Mouse (Mus musculus) megakaryocyte, embryonic 14.5 days (primary cell): ENCODE measurements at regions not wholly inside any gene's neighbourhood (a gene's known extent, or its start where the extent isn't known, plus 50 kb on each side); places are given as distances from the start of the nearest gene placed in this dataset.

Source experiments
- H3K27me3 ChIP-seq: replicated peaks from 2 replicates; pipeline ENCODE3; 2012; ENCODE audit warnings: inconsistent platforms
- H3K36me3 ChIP-seq: replicated peaks from 2 replicates; pipeline ENCODE3; 2012; ENCODE audit warnings: low read length, inconsistent platforms, mixed read lengths
- H3K4me1 ChIP-seq: 2 replicates; pipeline ENCODE4 v1.6.1; 2012; ENCODE audit warnings: inconsistent platforms
- H3K4me3 ChIP-seq: replicated peaks from 2 replicates; pipeline ENCODE3; 2012; ENCODE audit warnings: moderate library complexity, mild to moderate bottlenecking, inconsistent platforms
- H3K9me3 ChIP-seq: 2 replicates; pipeline ENCODE4 v1.6.1; 2012; ENCODE audit warnings: inconsistent platforms
- FLI1 ChIP-seq: IDR thresholded peaks from 2 replicates; pipeline ENCODE4 v1.6.1; 2012; ENCODE audit warnings: low read length, inconsistent platforms, mixed read lengths
- GATA1 ChIP-seq: IDR thresholded peaks from 3 replicates; pipeline ENCODE4 v1.6.1; 2012; ENCODE audit warnings: mixed read lengths, low read length, inconsistent platforms, borderline replicate concordance

- H3K9me3 ChIP-seq = peaks cover 11% of the 10 kb centered on the region
- H3K4me3 ChIP-seq = no peak overlapping the region
- no peaks in the 10 kb centered on the region for H3K4me1 ChIP-seq
- H3K36me3 ChIP-seq = no peaks in the 10 kb centered on the region
- H3K27me3 ChIP-seq = no peaks in the 10 kb centered on the region
- TF ChIP-seq FLI1 (no peak), GATA1 (no peak)
Observed at GRCm38 (mm10) chr6:143528898-143529297, 361.9 kb downstream of the Etnk1 start.

- TF ChIP-seq GATA1 (no peak), FLI1 (no peak)
- H3K36me3 ChIP-seq = no peaks in the 10 kb centered on the region
- no peak overlapping the region for H3K4me3 ChIP-seq
- no peaks in the 10 kb centered on the region for H3K4me1 ChIP-seq
- peaks cover 14% of the 10 kb centered on the region for H3K9me3 ChIP-seq
- no peaks in the 10 kb centered on the region for H3K27me3 ChIP-seq
Observed at GRCm38 (mm10) chr6:143530372-143531224, 363.6 kb downstream of the Etnk1 start.

- no peaks in the 10 kb centered on the region for H3K36me3 ChIP-seq
- peaks cover 17% of the 10 kb centered on the region for H3K9me3 ChIP-seq
- no peak for TF ChIP-seq FLI1
- no peak for TF ChIP-seq GATA1
Observed at GRCm38 (mm10) chr6:143531477-143531876, 364.5 kb downstream of the Etnk1 start.

GRCm38 (mm10) chr6:143532380-143532779 lies 365.4 kb downstream of the Etnk1 start:
- no peaks in the 10 kb centered on the region for H3K4me1 ChIP-seq
- no peak for TF ChIP-seq FLI1
- no peak for TF ChIP-seq GATA1
- H3K36me3 ChIP-seq = no peaks in the 10 kb centered on the region
- no peak overlapping the region for H3K4me3 ChIP-seq
- H3K9me3 ChIP-seq = peaks cover 17% of the 10 kb centered on the region
- no peaks in the 10 kb centered on the region for H3K27me3 ChIP-seq

More at GRCm38 (mm10) chr6:143531477-143531876, 364.5 kb downstream of the Etnk1 start:
- H3K4me3 ChIP-seq = no peak overlapping the region
- H3K4me1 ChIP-seq = no peaks in the 10 kb centered on the region
- H3K27me3 ChIP-seq = no peaks in the 10 kb centered on the region

- Histone ChIP-seq H3K27me3 (no peaks in the 10 kb centered on the region), H3K9me3 (peaks cover 18% of the 10 kb centered on the region), H3K4me3 (no peak overlapping the region), H3K36me3 (no peaks in the 10 kb centered on the region), H3K4me1 (no peaks in the 10 kb centered on the region)
- TF ChIP-seq GATA1 = no peak
- TF ChIP-seq FLI1 = no peak
Observed at GRCm38 (mm10) chr6:143535265-143535664, 368.2 kb downstream of the Etnk1 start.

GRCm38 (mm10) chr6:143535726-143536125 lies 368.7 kb downstream of the Etnk1 start:
- Histone ChIP-seq H3K4me3 (no peak overlapping the region), H3K4me1 (no peaks in the 10 kb centered on the region), H3K36me3 (no peaks in the 10 kb centered on the region), H3K9me3 (peaks cover 18% of the 10 kb centered on the region), H3K27me3 (no peaks in the 10 kb centered on the region)
- no peak for TF ChIP-seq FLI1
- TF ChIP-seq GATA1 = no peak

GRCm38 (mm10) chr6:143536525-143537293 lies 369.7 kb downstream of the Etnk1 start:
- TF ChIP-seq FLI1 (no peak), GATA1 (no peak)

GRCm38 (mm10) chr6:143547406-143547903 lies 380.4 kb downstream of the Etnk1 start:
- no peak overlapping the region for H3K4me3 ChIP-seq
- no peaks in the 10 kb centered on the region for H3K4me1 ChIP-seq
- TF ChIP-seq FLI1 (no peak), GATA1 (no peak)
- no peaks in the 10 kb centered on the region for H3K36me3 ChIP-seq
- H3K27me3 ChIP-seq = no peaks in the 10 kb centered on the region
- H3K9me3 ChIP-seq = no peaks in the 10 kb centered on the region

More at GRCm38 (mm10) chr6:143536525-143537293, 369.7 kb downstream of the Etnk1 start:
- no peak overlapping the region for H3K4me3 ChIP-seq
- no peaks in the 10 kb centered on the region for H3K27me3 ChIP-seq
- no peaks in the 10 kb centered on the region for H3K36me3 ChIP-seq
- peaks cover 18% of the 10 kb centered on the region for H3K9me3 ChIP-seq
- H3K4me1 ChIP-seq = no peaks in the 10 kb centered on the region

GRCm38 (mm10) chr6:143554946-143555345 lies 387.9 kb downstream of the Etnk1 start:
- no peaks in the 10 kb centered on the region for H3K4me1 ChIP-seq
- no peaks in the 10 kb centered on the region for H3K36me3 ChIP-seq
- no peak for TF ChIP-seq FLI1
- no peaks in the 10 kb centered on the region for H3K9me3 ChIP-seq
- H3K4me3 ChIP-seq = no peak overlapping the region
- no peaks in the 10 kb centered on the region for H3K27me3 ChIP-seq
